Mouse (Mus musculus) kidney, postnatal 0 days (tissue): ENCODE results near the gene Plekhg3. TPM values are rescaled to one million over a fixed set of nuclear protein-coding genes. Genes with fewer than 3 reads are reported as not detected.

ENCODE experiments used
- ATAC-seq: fragments of 200-750 bp; cut with Nextera tagmentation; replicated peaks from 2 replicates; pipeline ENCODE4 v1.8.0; 2017; ENCODE audit warnings: low read depth, moderate number of reproducible peaks, moderate TSS enrichment, moderate library complexity; ENCODE audit not compliant: low FRiP score
- DNase-seq: peaks from one replicate; pipeline ENCODE4 v3.0.0-alpha.2; 2016; ENCODE audit warnings: low spot score
- H3K27ac ChIP-seq: fragments of 300-500 bp; sonication (generic); 2 replicates; pipeline ENCODE4 v1.5.1; 2014; ENCODE audit warnings: mild to moderate bottlenecking
- H3K27me3 ChIP-seq: fragments of 300-500 bp; sonication (generic); 2 replicates; pipeline ENCODE4 v1.6.1; 2014; ENCODE audit warnings: low read length, mixed read lengths; ENCODE audit not compliant: insufficient read depth
- H3K36me3 ChIP-seq: fragments of 300-500 bp; sonication (generic); 2 replicates; pipeline ENCODE4 v1.6.1; 2014; ENCODE audit warnings: low read length, mixed read lengths; ENCODE audit not compliant: insufficient read depth
- H3K4me1 ChIP-seq: fragments of 300-500 bp; sonication (generic); replicated peaks from 2 replicates; pipeline ENCODE4 v1.6.1; 2014; ENCODE audit warnings: antibody characterized with exemption, low read length, mixed read lengths; ENCODE audit not compliant: insufficient read depth
- H3K4me2 ChIP-seq: fragments of 300-500 bp; sonication (generic); 2 replicates; pipeline ENCODE4 v1.6.1; 2014; ENCODE audit warnings: mild to moderate bottlenecking, low read length, moderate library complexity, mixed read lengths
- H3K4me3 ChIP-seq: fragments of 300-500 bp; sonication (generic); replicated peaks from 2 replicates; pipeline ENCODE4 v1.5.1; 2014; ENCODE audit warnings: low read depth, low read length
- H3K9ac ChIP-seq: fragments of 300-500 bp; sonication (generic); 2 replicates; pipeline ENCODE4 v1.6.1; 2014; ENCODE audit warnings: low read depth, low read length
- H3K9me3 ChIP-seq: fragments of 300-500 bp; sonication (generic); replicated peaks from 2 replicates; pipeline ENCODE4 v1.6.1; 2016; ENCODE audit warnings: low read length, inconsistent platforms, mixed read lengths
- CTCF ChIP-seq: IDR thresholded peaks from 2 replicates; pipeline ENCODE4 v1.5.1; 2016; ENCODE audit warnings: antibody characterized with exemption, low read depth, mild to moderate bottlenecking, moderate library complexity
- WGBS: fragments of 180-500 bp; shearing (Covaris S2); extraction: QIAGEN DNeasy Blood & Tissue Kit; methylation state at CpG from one replicate; pipeline ENCODE4 v1.1.7; 2014; 5-methylcytosine and 5-hydroxymethylcytosine counted together
- polyA plus RNA-seq: library from polyadenylated mRNA; unstranded; fragments of >200 nt; fragmentation: Nextera tagmentation; extraction: Ambion mirVana; gene quantifications from 2 replicates; pipeline ENCODE4 v1.2.1, GENCODE M21; 2015

Plekhg3 gene
- polyA plus RNA-seq, 1 experiment from 2014 or later: 14.9 TPM

DNA sequence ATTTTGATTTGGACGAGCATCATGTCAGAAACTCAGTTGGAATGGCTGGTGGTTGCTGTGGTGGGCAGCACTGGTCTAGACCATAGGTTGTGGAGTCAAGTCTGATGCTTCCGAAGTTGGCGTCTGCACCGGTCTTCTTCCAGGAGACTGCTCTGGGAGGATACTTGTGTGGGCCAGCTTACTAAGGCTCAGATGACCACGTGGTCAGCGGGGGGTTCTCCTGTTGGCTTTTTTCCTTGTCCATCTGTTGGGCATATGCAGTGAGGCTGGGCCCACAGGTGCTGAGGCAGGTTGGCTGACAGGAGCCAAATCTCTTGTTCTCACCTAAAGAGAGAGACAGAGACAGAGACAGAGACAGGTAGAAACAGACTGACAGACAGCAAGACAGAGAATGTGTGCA lies 44.1 kb downstream of the Plekhg3 start:
- Histone ChIP-seq H3K9ac (no peak overlapping the region), H3K9me3 (no peaks in the 10 kb centered on the region), H3K36me3 (peaks cover 37% of the 10 kb centered on the region), H3K4me1 (peaks cover 14% of the 10 kb centered on the region), H3K27me3 (no peaks in the 10 kb centered on the region), H3K27ac (no peak overlapping the region), H3K4me3 (no peak overlapping the region), H3K4me2 (no peak overlapping the region)
- DNase-seq: no peak
- no peak for TF ChIP-seq CTCF
- 93% methylated on average over 6 of the region's 6 CpGs for WGBS
- no peak for ATAC-seq

DNA sequence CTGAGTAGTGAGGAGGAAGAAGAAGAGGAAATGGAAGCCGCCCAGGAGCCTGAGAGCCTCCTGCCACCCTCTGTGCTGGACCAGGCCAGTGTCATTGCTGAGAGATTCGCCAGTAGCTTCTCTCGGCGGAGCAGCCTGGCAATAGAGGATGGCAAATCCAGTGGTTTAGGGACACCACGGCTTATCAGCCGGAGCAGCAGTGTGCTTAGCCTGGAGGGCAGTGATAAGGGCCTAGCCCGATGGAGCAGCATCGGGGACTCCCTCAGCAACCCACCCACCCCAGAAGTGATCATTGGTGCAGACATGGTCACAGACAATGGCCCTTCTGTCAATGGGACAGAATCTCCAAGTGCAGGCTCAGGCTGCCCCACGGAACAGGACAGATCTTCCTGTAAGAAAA lies 45.4 kb downstream of the Plekhg3 start:
- Histone ChIP-seq H3K27me3 (no peaks in the 10 kb centered on the region), H3K4me1 (peaks cover 9% of the 10 kb centered on the region), H3K4me2 (no peak overlapping the region), H3K9ac (no peak overlapping the region), H3K36me3 (peaks cover 37% of the 10 kb centered on the region), H3K4me3 (no peak overlapping the region), H3K27ac (no peak overlapping the region), H3K9me3 (no peaks in the 10 kb centered on the region)
- DNase-seq: no peak
- no peak for ATAC-seq
- WGBS: 97% methylated on average over 9 of the region's 9 CpGs
- no peak for TF ChIP-seq CTCF

- H3K4me3 ChIP-seq: no peak overlapping the region
- H3K4me2 ChIP-seq: no peak overlapping the region
- H3K9ac ChIP-seq: no peak overlapping the region
- DNase-seq: no peak
- peaks cover 3% of the 10 kb centered on the region for H3K4me1 ChIP-seq
- H3K9me3 ChIP-seq: no peaks in the 10 kb centered on the region
- no peak for ATAC-seq
- no peak for TF ChIP-seq CTCF
- 92% methylated on average over 8 of the region's 8 CpGs for WGBS
- no peak overlapping the region for H3K27ac ChIP-seq
- no peaks in the 10 kb centered on the region for H3K27me3 ChIP-seq
- peaks cover 37% of the 10 kb centered on the region for H3K36me3 ChIP-seq
These were observed 46.1 kb downstream of the Plekhg3 start for GRCm38 (mm10) chr12:76576806-76577205.

DNA sequence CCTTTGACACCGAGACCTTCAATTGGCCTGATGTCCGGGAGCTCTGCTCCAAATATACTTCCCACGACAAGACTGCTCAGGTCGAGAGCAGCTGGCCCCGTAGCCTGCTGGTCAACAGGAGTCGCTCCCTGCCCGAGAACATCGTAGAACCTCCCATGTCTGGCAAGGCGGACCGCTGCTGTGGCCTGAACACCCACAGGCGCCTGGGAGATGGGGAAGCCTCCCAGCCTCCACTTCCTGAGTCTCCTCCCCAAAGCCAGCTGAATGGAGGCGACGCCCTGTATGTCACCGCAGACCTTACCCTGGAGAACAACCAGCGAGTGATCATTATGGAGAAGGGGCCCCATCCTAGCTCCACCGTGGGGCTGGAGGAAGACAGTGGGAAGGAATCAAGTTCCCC lies 47.2 kb downstream of the Plekhg3 start:
- H3K36me3 ChIP-seq: peaks cover 37% of the 10 kb centered on the region
- ATAC-seq (no peak), DNase-seq (no peak)
- peaks cover 3% of the 10 kb centered on the region for H3K4me1 ChIP-seq
- no peak overlapping the region for H3K4me3 ChIP-seq
- no peak for TF ChIP-seq CTCF
- H3K4me2 ChIP-seq: no peak overlapping the region
- no peaks in the 10 kb centered on the region for H3K9me3 ChIP-seq
- no peak overlapping the region for H3K27ac ChIP-seq
- 88% methylated on average over 16 of the region's 16 CpGs for WGBS
- no peak overlapping the region for H3K9ac ChIP-seq
- no peaks in the 10 kb centered on the region for H3K27me3 ChIP-seq

- Histone ChIP-seq H3K4me1 (peaks cover 8% of the 10 kb centered on the region), H3K27ac (no peak overlapping the region), H3K9me3 (no peaks in the 10 kb centered on the region), H3K4me2 (no peak overlapping the region), H3K4me3 (no peak overlapping the region), H3K9ac (no peak overlapping the region), H3K36me3 (peaks cover 37% of the 10 kb centered on the region), H3K27me3 (no peaks in the 10 kb centered on the region)
- no peak for TF ChIP-seq CTCF
- DNase-seq (no peak), ATAC-seq (no peak)
- WGBS: 39% methylated on average over 2 of the region's 2 CpGs
These were observed 47.8 kb downstream of the Plekhg3 start for GRCm38 (mm10) chr12:76578465-76578864.

DNA sequence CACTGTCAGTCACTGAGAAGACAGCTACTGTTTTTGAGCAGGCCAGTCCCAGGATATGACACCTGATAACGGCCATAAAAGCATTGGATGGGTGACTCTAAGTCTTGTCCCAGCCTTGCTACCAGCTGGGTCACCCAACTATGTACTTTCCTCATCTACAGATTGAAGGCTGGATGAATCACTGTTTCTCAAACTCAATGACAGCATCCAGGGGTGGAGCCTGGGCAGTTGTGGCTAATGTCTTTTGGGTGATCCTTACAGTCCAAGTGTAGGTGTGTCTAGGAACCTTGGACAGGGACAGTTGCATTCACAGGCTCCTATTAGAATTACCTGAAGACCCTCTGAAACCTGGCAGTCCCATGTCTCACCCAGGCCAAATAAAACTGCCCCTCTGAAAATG lies 49.1 kb downstream of the Plekhg3 start:
- WGBS: 86% methylated on average over 1 of the region's 1 CpGs
- TF ChIP-seq CTCF: no peak
- DNase-seq (no peak), ATAC-seq (no peak)
- no peaks in the 10 kb centered on the region for H3K27me3 ChIP-seq
- no peak overlapping the region for H3K4me2 ChIP-seq
- H3K4me3 ChIP-seq: no peak overlapping the region
- no peak overlapping the region for H3K9ac ChIP-seq
- H3K9me3 ChIP-seq: no peaks in the 10 kb centered on the region
- peaks cover 35% of the 10 kb centered on the region for H3K36me3 ChIP-seq
- H3K4me1 ChIP-seq: peaks cover 8% of the 10 kb centered on the region
- no peak overlapping the region for H3K27ac ChIP-seq

- H3K4me1 ChIP-seq: peaks cover 8% of the 10 kb centered on the region
- peaks cover 13% of the 10 kb centered on the region for H3K36me3 ChIP-seq
- ATAC-seq (no peak), DNase-seq (no peak)
- H3K27me3 ChIP-seq: no peaks in the 10 kb centered on the region
- 0 out of 2 replicates have a peak overlapping the region, but pooled peaks have one; percentile 50 for H3K27ac ChIP-seq
- H3K4me2 ChIP-seq: no peak overlapping the region
- 76% methylated on average over 3 of the region's 3 CpGs for WGBS
- no peaks in the 10 kb centered on the region for H3K9me3 ChIP-seq
- H3K4me3 ChIP-seq: no peak overlapping the region
- no peak overlapping the region for H3K9ac ChIP-seq
- TF ChIP-seq CTCF: no peak
These were observed 51.4 kb downstream of the Plekhg3 start for GRCm38 (mm10) chr12:76582139-76582538.
